28 mouse cellular contexts compared by ENCODE assay signal in the genomic region with DNA sequence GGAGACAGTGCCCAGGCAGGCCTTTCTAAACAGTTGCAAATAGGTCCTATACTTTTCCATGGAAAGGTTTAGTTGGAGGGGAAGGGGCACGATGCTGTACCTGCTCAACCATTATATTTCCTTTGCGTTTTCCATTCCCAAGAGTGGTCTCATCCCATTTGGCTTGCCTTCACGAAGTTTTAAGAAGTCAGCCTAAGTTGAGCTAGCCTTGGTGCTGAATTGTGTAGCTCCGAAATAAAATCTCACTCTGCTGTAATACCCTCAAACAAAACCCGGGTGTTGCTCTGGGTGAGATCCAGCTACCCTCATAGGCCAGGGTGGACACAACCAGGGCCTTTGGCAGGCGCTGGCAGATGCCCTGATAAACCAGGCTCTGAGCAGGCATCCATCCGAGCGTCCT. TPM values are rescaled to one million over a fixed set of nuclear protein-coding genes. Genes with fewer than 3 reads are reported as not detected.
DNase-seq lines count a peak whose midpoint lies in the region; ATAC-seq and TF ChIP-seq lines count a peak whose summit lies in the region.
"Had no signal": no experiment of that assay in that cellular context is flagged by ENCODE, and none has a peak within 500 bp of the region (broad histone marks: within the 10 kb centered on the region; RNA-seq: fewer than 3 reads in every experiment).

No protein-coding gene starts in this region.

- no peak overlapping the region for H3K4me2 ChIP-seq in lung, embryonic 14.5 days
- H3K4me2 ChIP-seq in embryonic facial prominence, embryonic 14.5 days (ENCODE audit: low read depth, low read length): no peak overlapping the region
- no peak overlapping the region for H3K4me2 ChIP-seq in liver, embryonic 12.5 days
- H3K4me2 ChIP-seq: limb, embryonic 13.5 days; liver, embryonic 13.5 days had no signal

- H3K27me3 ChIP-seq in lung, embryonic 14.5 days (ENCODE audit: insufficient read depth, low read length): no peaks in the 10 kb centered on the region
- no peaks in the 10 kb centered on the region for H3K27me3 ChIP-seq in embryonic facial prominence, embryonic 14.5 days (replicated peaks; ENCODE audit: control insufficient read depth, insufficient read depth, low read length)
- no peaks in the 10 kb centered on the region for H3K27me3 ChIP-seq in liver, embryonic 12.5 days (replicated peaks)
- H3K27me3 ChIP-seq: liver, embryonic 13.5 days had no signal

- no peak for TF ChIP-seq CTCF in lung, embryonic 14.5 days (IDR thresholded peaks at IDR 0.05; ENCODE audit: low read depth)

- no peaks in the 10 kb centered on the region for H3K4me1 ChIP-seq in lung, embryonic 14.5 days (ENCODE audit: insufficient read depth)
- no peaks in the 10 kb centered on the region for H3K4me1 ChIP-seq in embryonic facial prominence, embryonic 14.5 days (ENCODE audit: control insufficient read depth, insufficient read depth, low read length)
- H3K4me1 ChIP-seq in liver, embryonic 12.5 days: no peaks in the 10 kb centered on the region
- H3K4me1 ChIP-seq: liver, embryonic 13.5 days had no signal

- DNase-seq in lung, embryonic 14.5 days: peak; percentile 81
- no peak for DNase-seq in lung, postnatal 10 days
- DNase-seq in R1 (ENCODE audit: low read depth, low spot score): peak; percentile 50
- peak; percentile 59 for DNase-seq in embryonic facial prominence, embryonic 14.5 days (ENCODE audit: low spot score)
- no peak for DNase-seq in spleen, adult 18-20 months
- DNase-seq: adrenal gland, adult 2 months; adrenal gland, postnatal 36 days; B cell, adult 2 months; cerebellum, adult 2 months; cerebellum, postnatal 14 days; heart, postnatal 14 days; kidney, adult 2 months; layer of hippocampus, postnatal 36 days; liver, embryonic 13.5 days; lung, adult 18-20 months; lung, postnatal 14 days; midbrain, embryonic 14.5 days had no signal

- no peaks in the 10 kb centered on the region for H3K9me3 ChIP-seq in lung, embryonic 14.5 days (ENCODE audit: low read depth, low read length)
- H3K9me3 ChIP-seq in embryonic facial prominence, embryonic 14.5 days (ENCODE audit: control insufficient read depth, low read length): no peaks in the 10 kb centered on the region
- no peaks in the 10 kb centered on the region for H3K9me3 ChIP-seq in liver, embryonic 12.5 days (replicated peaks)
- H3K9me3 ChIP-seq: G1E; hindbrain, embryonic 10.5 days; limb, embryonic 13.5 days; liver, embryonic 13.5 days had no signal

- WGBS in lung, embryonic 14.5 days: 34% methylated on average over 8 of the region's 8 CpGs
- WGBS in embryonic facial prominence, embryonic 14.5 days: 42% methylated on average over 8 of the region's 8 CpGs
- 36% methylated on average over 8 of the region's 8 CpGs for WGBS in liver, embryonic 12.5 days (ENCODE audit: insufficient replicate concordance)

- H3K36me3 ChIP-seq in lung, embryonic 14.5 days (ENCODE audit: insufficient read depth): no peaks in the 10 kb centered on the region
- H3K36me3 ChIP-seq in embryonic facial prominence, embryonic 14.5 days (ENCODE audit: control insufficient read depth, insufficient read depth, low read length): no peaks in the 10 kb centered on the region
- H3K36me3 ChIP-seq in liver, embryonic 12.5 days: no peaks in the 10 kb centered on the region
- H3K36me3 ChIP-seq: G1E; hindbrain, embryonic 10.5 days; limb, embryonic 13.5 days; liver, embryonic 13.5 days had no signal

- ATAC-seq in lung, embryonic 14.5 days (ENCODE audit: insufficient read depth): no peak
- no peak for ATAC-seq in embryonic facial prominence, embryonic 14.5 days (ENCODE audit: low read depth)
- no peak for ATAC-seq in liver, embryonic 12.5 days
- ATAC-seq: activated CD4-positive, CD25-positive, alpha-beta regulatory T cell, adult 4 months; forebrain, embryonic 14.5 days; hindbrain, embryonic 16.5 days had no signal

- H3K9ac ChIP-seq in lung, embryonic 14.5 days: no peak overlapping the region
- H3K9ac ChIP-seq in embryonic facial prominence, embryonic 14.5 days (ENCODE audit: low read depth, low read length): no peak overlapping the region
- H3K9ac ChIP-seq in liver, embryonic 12.5 days: no peak overlapping the region
- H3K9ac ChIP-seq: limb, embryonic 13.5 days; liver, embryonic 13.5 days had no signal

- no peak overlapping the region for H3K27ac ChIP-seq in lung, embryonic 14.5 days (ENCODE audit: low read depth)
- no peak overlapping the region for H3K27ac ChIP-seq in embryonic facial prominence, embryonic 14.5 days (replicated peaks; ENCODE audit: low read depth, low read length)
- H3K27ac ChIP-seq in liver, embryonic 12.5 days: no peak overlapping the region
- H3K27ac ChIP-seq: hindbrain, embryonic 10.5 days; limb, embryonic 13.5 days; liver, embryonic 13.5 days had no signal

- H3K4me3 ChIP-seq in lung, embryonic 14.5 days (ENCODE audit: low read depth, low read length): no peak overlapping the region
- H3K4me3 ChIP-seq in embryonic facial prominence, embryonic 14.5 days (ENCODE audit: low read depth, low read length): no peak overlapping the region
- H3K4me3 ChIP-seq in liver, embryonic 12.5 days: no peak overlapping the region
- H3K4me3 ChIP-seq: hindbrain, embryonic 10.5 days; limb, embryonic 13.5 days; liver, embryonic 13.5 days had no signal

RNA-seq across cellular contexts. Expression of gene Gucy1b2, which starts 25.3 kb away (rescaled TPM):
- 0.42 and 0.66 TPM in 2 replicates for polyA plus RNA-seq in lung, embryonic 14.5 days (2014; fragmentation: Nextera tagmentation; extraction: Ambion mirVana)
- 0.10 and 0.15 TPM in 2 replicates for polyA plus RNA-seq in embryonic facial prominence, embryonic 14.5 days (2014; fragmentation: Nextera tagmentation; extraction: Ambion mirVana)
- not detected in 2 replicates for polyA plus RNA-seq in liver, embryonic 12.5 days (2016; fragmentation: Nextera tagmentation; extraction: Ambion mirVana)
- polyA plus RNA-seq: activated CD4-positive, CD25-positive, alpha-beta regulatory T cell, adult 4 months; G1E; gonadal fat pad, adult 2 months; intestine, embryonic 14.5 days; kidney, embryonic 16.5 days; liver, embryonic 13.5 days; stomach, embryonic 14.5 days had no signal

Comparison
In these comparisons a context has a peak if more than half of its experiments do, and no peak if none do; other contexts are left out.
1. DNase-seq: peak in lung, embryonic 14.5 days (single experiment), R1 (single experiment) and embryonic facial prominence, embryonic 14.5 days (single experiment); none in lung, postnatal 10 days (single experiment) and spleen, adult 18-20 months (0 of 2).